Mouse (Mus musculus) E14TG2a.4 (cell line): ENCODE data around the gene Gm20388.

Experiments
- CTCF ChIP-seq: conservative IDR thresholded peaks from 2 replicates; pipeline ENCODE4 v1.5.1; 2014; ENCODE audit warnings: low read length
- NANOG ChIP-seq: IDR thresholded peaks from 2 replicates; pipeline ENCODE4 v1.6.1; 2014; ENCODE audit warnings: borderline replicate concordance, low read length, mixed read lengths
- POU5F1 ChIP-seq: IDR thresholded peaks from 2 replicates; pipeline ENCODE4 v1.6.1; 2014; ENCODE audit warnings: low read length, borderline replicate concordance

DNA sequence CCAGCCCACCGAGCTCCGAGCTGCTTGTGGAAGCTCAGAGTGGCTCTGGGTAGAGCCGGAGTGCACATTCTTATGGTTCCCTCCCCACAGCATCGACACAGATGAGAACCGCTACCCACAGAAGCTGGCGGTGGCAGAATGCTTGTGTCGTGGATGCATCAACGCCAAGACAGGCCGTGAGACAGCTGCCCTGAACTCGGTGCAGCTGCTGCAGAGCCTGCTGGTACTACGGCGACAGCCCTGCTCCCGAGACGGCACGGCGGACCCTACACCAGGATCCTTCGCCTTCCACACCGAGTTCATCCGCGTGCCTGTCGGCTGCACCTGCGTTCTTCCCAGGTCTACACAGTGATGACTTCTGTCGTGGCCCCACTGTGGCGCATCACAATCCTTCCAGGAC lies 2512.6 kb downstream of the Gm20388 start:
- TF ChIP-seq CTCF (no peak), NANOG (no peak), POU5F1 (no peak)
